Mouse (Mus musculus): ENCODE measurements around the gene Hist1h1a.

Hist1h1a gene

DNA sequence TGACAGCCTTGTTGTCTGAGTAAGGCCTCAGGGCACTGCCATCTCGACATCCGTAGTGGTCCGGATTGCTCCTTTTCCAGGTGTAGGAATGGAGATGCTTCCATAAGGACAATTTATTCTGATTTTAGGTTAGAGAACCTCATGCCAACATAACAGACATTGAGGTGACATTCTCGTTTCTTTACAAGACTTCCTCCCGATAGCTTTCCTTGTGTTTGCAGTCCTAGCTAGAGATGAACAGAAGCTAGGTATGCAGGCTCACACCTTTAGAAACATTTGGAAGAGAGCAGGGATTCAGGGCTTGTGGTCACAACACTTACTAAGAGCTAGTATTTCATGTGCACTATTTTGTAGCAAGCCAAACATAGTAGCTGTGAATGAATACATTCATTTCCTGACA is 20.3 kb upstream of the Hist1h1a start:
- DNase-seq (ENCODE audit: extremely low spot score, low read depth, low spot score) = no peak

DNA sequence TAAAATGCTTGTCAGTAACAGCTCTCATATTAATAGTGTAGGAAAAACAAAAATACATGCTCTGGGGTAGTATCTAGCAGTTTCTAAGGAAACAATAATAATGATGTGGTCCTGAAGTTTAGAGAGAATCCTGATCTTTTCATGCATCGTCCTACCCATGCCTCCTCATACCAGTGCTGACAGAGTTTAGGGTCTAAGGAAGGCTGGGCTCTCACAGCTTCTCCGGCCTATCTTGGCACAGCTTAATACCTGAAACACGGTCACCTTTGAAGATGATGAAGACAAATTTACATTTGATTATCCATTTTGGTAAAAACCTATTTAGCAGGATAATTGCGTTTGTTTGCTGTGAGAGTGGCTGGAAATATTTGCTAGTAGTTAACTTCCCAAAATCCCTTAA is 19.5 kb upstream of the Hist1h1a start:
- no peak for DNase-seq (ENCODE audit: extremely low spot score, low read depth, low spot score)

- DNase-seq (ENCODE audit: extremely low spot score, low read depth, low spot score) = peak; percentile 68
Observed at GRCm38 (mm10) chr13:23744421-23745380, 18.8 kb upstream of the Hist1h1a start.

- peak; percentile 91 for DNase-seq (ENCODE audit: extremely low spot score, low read depth, low spot score)
Observed at GRCm38 (mm10) chr13:23745381-23746161, 17.9 kb upstream of the Hist1h1a start, which contains the start of gene Hist1h3c. TSS of gene Hist1h3c (minus strand) at chr13:23745602.

GRCm38 (mm10) chr13:23746201-23747080 is 17.0 kb upstream of the Hist1h1a start, which contains the start of gene Hist1h2bb:
TSS of gene Hist1h2bb (plus strand) at chr13:23746734.
- peak; percentile 93 for DNase-seq (ENCODE audit: extremely low spot score, low read depth, low spot score)

- DNase-seq (ENCODE audit: extremely low spot score, low read depth, low spot score) = peak; percentile 62
Observed at GRCm38 (mm10) chr13:23747081-23747891, 16.2 kb upstream of the Hist1h1a start.

DNA sequence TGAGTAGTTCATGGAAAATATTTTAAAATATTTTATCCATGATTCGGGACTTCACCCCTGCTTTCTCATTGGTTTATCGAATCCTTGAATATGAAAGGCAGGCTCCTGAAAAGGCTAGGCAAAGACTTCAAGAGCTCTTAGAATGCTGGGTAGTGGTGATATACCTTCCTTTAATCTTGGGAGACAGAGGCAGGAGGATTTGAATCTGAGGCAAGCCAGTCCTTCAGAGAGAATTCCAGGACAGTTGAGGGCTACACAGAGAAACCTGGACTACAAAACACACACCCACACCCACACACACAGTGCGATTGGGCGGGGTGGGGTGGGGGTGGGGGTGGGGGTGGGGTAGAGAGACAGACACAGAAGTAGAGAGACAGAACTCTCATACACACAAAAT is 15.6 kb upstream of the Hist1h1a start:
- DNase-seq (ENCODE audit: extremely low spot score, low read depth, low spot score) = no peak

- DNase-seq (ENCODE audit: extremely low spot score, low read depth, low spot score) = no peak
Observed at GRCm38 (mm10) chr13:23749563-23750121, 13.8 kb upstream of the Hist1h1a start.

GRCm38 (mm10) chr13:23750839-23751477 is 12.5 kb upstream of the Hist1h1a start, which contains the start of gene Hist1h2ab:
TSS of gene Hist1h2ab (plus strand) at chr13:23751126.
- DNase-seq (ENCODE audit: extremely low spot score, low read depth, low spot score) = peak; percentile 89

DNA sequence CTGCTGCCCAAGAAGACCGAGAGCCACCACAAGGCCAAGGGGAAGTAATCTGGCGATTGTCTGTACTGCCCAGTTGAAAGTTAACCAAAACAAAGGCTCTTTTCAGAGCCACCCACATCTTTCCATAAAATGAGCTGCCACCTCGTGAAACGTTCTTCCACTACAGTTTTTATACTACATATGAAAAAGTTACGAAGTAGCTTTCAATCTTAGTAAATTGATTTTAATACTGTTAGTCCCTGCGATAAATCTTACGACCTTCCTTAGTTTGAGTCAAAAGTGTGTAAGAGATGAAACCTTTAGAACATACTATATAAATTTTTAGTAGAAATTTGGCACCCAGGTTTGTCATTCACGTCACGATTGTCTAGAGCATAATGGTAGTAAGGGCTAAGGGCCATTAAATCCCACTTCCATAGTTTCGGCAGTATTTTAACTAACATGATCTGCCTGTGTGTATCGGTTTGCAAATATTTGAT is 11.9 kb upstream of the Hist1h1a start:
- peak; percentile 53 for DNase-seq (ENCODE audit: extremely low spot score, low read depth, low spot score)

- peak; percentile 92 for DNase-seq (ENCODE audit: extremely low spot score, low read depth, low spot score)
Observed at GRCm38 (mm10) chr13:23752067-23752741, 11.3 kb upstream of the Hist1h1a start, which contains the start of gene Hist1h3b. TSS of gene Hist1h3b (plus strand) at chr13:23752267.

- DNase-seq (ENCODE audit: extremely low spot score, low read depth, low spot score) = no peak
Observed at GRCm38 (mm10) chr13:23752742-23753172, 10.7 kb upstream of the Hist1h1a start.

GRCm38 (mm10) chr13:23753314-23754078 is 10.0 kb upstream of the Hist1h1a start:
- no peak for DNase-seq (ENCODE audit: extremely low spot score, low read depth, low spot score)

DNA sequence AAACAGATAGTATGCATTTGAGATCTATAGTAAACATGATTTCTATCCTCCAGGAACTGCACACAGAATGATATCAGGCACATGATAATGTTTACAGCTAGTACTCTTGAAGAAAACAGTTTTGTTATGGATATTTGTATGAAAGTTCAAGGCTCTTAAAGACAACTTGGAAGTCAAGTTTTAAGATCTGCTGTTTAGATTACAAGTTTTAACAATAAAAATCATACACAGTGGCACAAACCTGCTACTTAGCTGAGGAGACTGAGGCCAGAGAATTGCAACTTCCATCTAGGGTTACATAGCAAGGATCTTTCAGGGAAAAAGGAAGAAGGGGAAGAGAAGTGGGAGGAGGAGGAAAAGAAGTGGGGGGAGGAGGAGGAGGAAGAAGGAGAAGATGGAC is 8.5 kb upstream of the Hist1h1a start:
- no peak for DNase-seq (ENCODE audit: extremely low spot score, low read depth, low spot score)

- peak; percentile 97 for DNase-seq (ENCODE audit: extremely low spot score, low read depth, low spot score)
Observed at GRCm38 (mm10) chr13:23756790-23757189, 6.7 kb upstream of the Hist1h1a start, which contains the start of gene Hist1h4b. TSS of gene Hist1h4b (plus strand) at chr13:23757013.

- no peak for DNase-seq (ENCODE audit: extremely low spot score, low read depth, low spot score)
Observed at GRCm38 (mm10) chr13:23757211-23757773, 6.2 kb upstream of the Hist1h1a start.

- no peak for DNase-seq (ENCODE audit: extremely low spot score, low read depth, low spot score)
Observed at GRCm38 (mm10) chr13:23757921-23758320, 5.5 kb upstream of the Hist1h1a start.
